Mouse (Mus musculus): ENCODE measurements around the gene Efna1.

Efna1 gene

GRCm38 (mm10) chr3:89225918-89226317, 55.0 kb downstream of the Efna1 start:
- intact Hi-C loops (cut with DNase I) = no loop called here

GRCm38 (mm10) chr3:89225321-89225815, 55.6 kb downstream of the Efna1 start:
- intact Hi-C loops (cut with DNase I) = no loop called here

- intact Hi-C loops (cut with DNase I) = no loop called here
These were observed 56.1 kb downstream of the Efna1 start for GRCm38 (mm10) chr3:89224796-89225195.

Small RNA genes within 50 kb of the gene (microRNA-seq; reads per million reads assigned to microRNA genes)
- gene Mir92b = 54.2 to 69.1 reads per million in 2 experiments
